Mouse (Mus musculus): ENCODE results near the gene Slc22a3. TPM values are rescaled to one million over a fixed set of nuclear protein-coding genes. Genes with fewer than 3 reads are reported as not detected.

Slc22a3 gene
- total RNA-seq, 4 experiments from 2014 or later: 9.4 to 18.1 (median 13.0) TPM

- no peak for DNase-seq (ENCODE audit: low spot score)
Measured at GRCm38 (mm10) chr17:12468745-12469144, 38.8 kb downstream of the Slc22a3 start.

DNA sequence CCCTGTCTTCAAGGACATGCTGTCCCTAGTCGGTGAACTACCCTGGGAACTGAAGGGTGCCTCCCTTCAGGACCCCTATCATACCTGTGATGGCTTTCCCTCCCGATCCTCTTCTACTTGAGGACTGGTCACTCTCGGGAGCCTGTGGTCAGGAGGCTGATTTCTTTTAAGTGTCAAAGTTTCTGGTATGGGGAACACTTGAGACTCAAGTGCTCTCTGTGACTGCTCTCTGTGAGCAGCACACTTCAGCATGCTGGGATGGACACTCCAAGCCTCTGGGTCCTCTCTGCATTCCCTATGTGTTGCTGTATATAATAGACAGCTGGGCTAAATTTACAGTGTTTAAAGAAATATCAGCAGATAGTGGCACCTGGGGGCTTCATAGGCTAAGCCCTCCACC lies 39.9 kb downstream of the Slc22a3 start:
- DNase-seq (ENCODE audit: low spot score): no peak

DNA sequence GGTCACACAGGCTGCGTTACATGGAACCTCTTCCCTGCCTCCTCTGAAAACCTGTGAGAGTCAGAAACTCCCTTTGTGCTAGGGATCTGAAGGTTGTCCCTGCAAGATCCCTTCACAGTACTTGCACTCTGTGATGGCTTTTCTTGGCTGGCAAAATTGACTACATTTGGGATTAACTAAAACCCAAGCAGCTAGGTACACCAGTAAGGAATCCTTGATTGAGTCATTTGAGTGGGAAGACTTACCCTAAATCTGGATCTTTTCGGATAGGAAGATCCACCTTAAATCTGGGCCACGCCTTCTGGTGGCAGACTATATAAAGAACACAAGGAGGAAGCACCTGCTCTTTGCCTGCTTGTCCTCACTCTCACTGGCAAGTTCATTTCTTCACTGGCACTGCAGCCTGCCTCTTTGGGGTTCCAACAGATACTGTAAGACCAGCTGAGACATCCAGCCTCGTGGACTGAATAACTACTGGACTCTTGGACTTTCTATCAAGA lies 41.0 kb downstream of the Slc22a3 start:
- no peak for DNase-seq (ENCODE audit: low spot score)

DNA sequence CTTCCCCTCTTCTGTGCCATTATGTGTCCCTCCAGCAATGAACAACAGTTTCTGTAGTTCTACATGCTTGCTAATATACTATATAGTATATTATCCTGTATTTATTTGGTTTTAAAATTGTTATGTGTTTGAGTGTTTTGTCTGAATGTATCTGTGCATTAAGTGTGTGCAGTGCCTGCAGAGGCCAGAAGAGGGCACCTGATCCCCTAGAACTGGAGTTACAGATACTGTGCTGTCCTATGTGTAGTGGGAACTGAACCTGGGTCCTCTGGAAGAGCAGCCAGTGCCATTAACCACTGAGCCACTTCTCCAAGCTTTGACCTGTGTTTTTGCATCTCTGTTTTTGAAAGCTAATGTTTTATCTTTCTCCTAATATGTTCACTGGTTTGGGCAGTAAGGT lies 46.3 kb downstream of the Slc22a3 start:
- DNase-seq (ENCODE audit: low spot score): no peak

DNA sequence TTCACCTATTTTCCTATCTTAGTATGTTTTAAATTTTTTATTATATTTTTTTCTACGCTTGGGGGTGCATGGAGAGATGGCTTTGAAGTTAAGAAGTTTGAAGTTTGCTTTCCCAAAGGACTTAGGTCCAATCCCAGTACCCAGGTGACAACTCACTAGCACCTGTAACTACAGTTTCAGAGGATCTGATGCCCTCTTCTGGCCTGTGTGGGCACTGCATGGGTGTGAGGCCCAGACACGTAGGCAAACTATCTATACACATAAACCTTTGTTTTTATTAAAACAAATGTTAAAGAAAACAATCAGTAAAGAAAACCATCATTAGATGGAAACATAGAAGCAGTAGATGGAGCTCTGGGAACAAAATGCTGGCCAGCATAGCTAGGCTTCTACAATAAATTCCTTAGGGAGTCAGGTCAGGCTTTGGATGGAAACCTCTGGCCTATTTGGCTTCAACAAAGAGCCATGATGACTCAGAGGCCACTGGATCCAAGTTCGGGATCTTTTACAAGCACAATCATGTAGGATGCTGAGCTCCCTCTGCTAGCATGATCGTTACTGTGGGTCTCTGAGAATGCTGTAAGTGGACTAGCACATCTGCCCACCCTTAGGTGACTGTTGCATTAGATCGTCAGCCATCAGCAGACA lies 52.2 kb downstream of the Slc22a3 start:
- peak; percentile 65 for DNase-seq (ENCODE audit: low spot score)

- DNase-seq (ENCODE audit: low spot score): no peak
Measured at GRCm38 (mm10) chr17:12453691-12454090, 53.8 kb downstream of the Slc22a3 start.

GRCm38 (mm10) chr17:12452862-12453531 lies 54.5 kb downstream of the Slc22a3 start:
- no peak for DNase-seq (ENCODE audit: low spot score)

GRCm38 (mm10) chr17:12451234-12451633 lies 56.3 kb downstream of the Slc22a3 start:
- no peak for DNase-seq (ENCODE audit: low spot score)

- DNase-seq (ENCODE audit: low spot score): peak; percentile 70
Measured at GRCm38 (mm10) chr17:12444561-12444960, 62.9 kb downstream of the Slc22a3 start.

DNA sequence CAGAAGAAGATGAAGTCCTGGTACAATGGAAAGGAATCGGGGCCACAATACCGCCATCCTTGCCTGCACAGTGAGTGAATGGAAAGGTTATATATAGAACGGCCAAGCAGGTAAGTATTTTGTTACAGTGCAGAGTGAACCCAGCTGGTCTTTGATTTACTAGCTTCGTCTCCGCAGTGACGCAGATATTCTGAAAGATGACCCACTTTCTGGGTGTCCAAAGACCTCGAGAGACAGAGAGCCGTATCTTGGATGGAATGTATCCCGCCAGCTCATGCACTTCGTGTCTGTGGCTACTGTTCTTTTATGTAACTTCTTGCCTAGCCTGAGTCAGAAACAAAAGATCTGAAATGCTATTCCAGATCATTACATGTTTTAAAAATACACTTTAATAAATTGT lies 69.7 kb downstream of the Slc22a3 start:
- no peak for DNase-seq (ENCODE audit: low spot score)

- DNase-seq (ENCODE audit: low spot score): no peak
Measured at GRCm38 (mm10) chr17:12431707-12432106, 75.8 kb downstream of the Slc22a3 start.

DNA sequence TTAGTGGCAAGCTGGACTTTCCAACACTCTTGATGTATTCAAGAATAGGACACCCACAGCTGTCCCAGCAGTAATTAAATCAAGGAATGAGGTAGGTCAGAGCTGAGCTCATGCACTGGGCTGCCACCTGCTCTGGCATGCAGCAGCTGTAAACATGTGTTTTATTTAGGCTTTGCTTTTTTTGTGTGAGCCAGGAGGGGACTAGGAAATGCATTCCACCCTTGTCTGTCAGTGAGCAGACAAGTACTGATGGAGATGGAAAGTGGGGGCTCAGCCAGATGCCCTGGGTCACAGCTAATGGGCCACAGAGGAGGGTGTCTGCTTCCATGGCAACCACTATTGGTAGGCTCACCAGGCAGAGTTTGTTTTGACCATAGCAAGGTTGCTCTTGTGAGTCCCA lies 79.1 kb downstream of the Slc22a3 start:
- DNase-seq (ENCODE audit: low spot score): no peak

GRCm38 (mm10) chr17:12427156-12427555 lies 80.3 kb downstream of the Slc22a3 start:
- DNase-seq (ENCODE audit: low spot score): no peak

DNA sequence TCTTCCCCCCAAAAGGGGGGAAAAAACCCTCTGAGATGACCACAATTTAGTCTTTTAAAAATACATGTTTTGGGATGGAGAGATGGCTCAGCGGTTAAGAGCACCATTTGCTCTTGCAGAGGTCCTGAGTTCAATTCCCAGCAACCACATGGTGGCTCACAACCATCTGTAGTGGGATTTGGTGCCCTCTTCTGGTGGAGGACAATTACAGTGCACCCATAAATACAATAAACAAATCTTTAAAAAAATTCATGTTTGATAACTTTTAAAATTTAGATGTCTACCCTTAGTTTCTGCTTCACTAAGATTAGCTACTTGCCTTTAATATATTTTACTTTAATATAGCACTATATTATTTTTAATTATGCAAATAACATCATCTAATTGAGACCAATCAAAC lies 85.4 kb downstream of the Slc22a3 start:
- DNase-seq (ENCODE audit: low spot score): no peak

GRCm38 (mm10) chr17:12420886-12421574 lies 86.5 kb downstream of the Slc22a3 start:
- DNase-seq (ENCODE audit: low spot score): no peak

DNA sequence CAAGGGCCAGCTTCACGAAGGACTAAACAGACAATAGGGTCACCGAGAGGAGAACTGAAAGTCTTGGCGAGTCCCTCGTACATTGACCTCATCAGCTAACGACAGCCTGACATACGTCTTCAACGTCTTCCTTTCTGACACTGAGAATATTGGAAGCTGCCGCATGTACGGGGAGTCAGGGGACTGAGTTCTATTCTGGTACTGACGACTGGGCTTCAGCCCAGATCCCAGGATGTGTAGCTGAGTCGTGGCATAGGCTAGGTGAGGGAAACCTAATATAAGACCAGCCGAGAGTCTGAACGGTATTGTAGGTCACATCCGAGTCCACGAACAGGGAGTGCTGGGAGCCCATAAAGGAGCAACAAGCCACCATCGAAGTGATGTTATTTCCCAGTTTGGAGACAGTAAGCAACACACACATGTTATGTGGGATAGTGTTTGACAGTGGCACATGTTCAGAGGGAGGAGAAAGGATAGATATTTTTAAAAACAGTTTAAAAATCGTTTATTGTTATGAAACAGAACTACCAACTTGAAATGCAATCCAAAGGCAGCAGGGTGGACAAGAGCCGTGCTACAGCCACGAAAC lies 87.9 kb downstream of the Slc22a3 start:
- peak; percentile 29 for DNase-seq (ENCODE audit: low spot score)

- peak; percentile 84 for DNase-seq (ENCODE audit: low spot score)
Measured at GRCm38 (mm10) chr17:12416250-12416895, 91.1 kb downstream of the Slc22a3 start.

DNA sequence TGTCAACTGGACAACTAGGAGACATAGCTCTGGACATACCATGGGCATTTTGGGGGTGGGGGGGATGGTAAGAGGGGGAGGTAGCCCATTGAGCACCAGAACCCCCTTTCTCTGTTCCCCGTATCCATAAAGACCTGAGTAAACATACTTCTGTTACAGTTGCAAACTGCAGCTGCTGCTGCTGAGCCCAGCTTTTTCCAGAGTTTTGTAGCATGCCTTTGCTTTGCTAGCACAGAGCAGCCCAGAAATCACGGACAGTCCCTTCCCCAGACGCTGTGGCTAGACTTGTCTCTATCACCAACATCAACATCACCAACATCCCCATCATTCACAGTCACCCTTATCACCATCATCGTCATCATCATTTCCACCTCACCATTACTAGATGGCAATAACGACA lies 91.8 kb downstream of the Slc22a3 start:
- no peak for DNase-seq (ENCODE audit: low spot score)

DNA sequence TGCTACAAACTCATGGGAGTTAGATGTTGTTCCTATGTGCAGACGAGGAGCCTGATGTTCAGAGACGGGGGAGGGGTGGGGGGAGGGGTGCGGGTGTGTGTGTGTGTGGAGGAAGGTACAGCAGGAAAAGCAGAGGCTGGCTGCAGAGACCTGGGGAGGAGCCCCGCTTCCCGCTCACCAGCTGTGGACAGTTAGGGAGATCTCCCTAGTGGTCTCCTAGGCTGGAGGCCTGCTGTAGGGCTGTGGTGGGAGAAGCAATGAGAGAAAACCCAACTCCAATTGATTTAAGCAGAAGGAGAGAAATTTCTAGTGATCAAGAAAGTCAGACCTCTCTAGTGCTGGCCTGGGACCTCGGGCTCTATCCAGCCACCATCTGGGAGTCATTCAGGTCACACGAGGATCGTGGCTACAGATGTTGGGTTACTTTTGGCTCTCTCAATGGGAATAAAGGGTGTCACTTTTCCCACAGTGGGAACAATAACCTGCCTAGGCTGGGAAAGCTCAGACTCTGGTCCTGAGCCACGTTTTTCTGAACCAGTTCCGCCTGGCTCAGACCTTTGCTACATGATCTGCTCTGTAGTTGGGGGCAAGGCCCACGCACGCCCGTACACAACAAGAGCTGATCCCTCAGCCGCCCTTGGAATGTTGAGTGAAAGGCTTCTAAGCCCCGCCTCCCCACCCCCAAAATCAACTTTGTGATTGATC lies 92.3 kb downstream of the Slc22a3 start:
- no peak for DNase-seq (ENCODE audit: low spot score)

DNA sequence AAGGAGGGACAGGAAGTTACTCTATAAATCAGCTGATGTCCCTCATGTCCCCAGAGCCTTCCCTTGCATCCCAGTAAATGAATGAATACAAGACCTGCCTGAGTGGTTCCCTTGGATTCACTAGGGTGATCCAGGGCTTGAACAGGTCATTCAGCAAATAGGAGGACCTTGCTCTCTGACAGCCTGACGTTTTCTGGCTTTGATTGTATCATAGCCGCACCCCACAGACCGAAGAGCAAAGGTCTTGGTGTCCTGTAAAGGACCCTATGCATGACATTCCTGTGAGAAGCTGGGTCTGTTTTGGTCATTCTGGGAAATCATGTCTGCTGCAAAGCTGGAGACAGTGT lies 94.6 kb downstream of the Slc22a3 start:
- DNase-seq (ENCODE audit: low spot score): no peak

DNA sequence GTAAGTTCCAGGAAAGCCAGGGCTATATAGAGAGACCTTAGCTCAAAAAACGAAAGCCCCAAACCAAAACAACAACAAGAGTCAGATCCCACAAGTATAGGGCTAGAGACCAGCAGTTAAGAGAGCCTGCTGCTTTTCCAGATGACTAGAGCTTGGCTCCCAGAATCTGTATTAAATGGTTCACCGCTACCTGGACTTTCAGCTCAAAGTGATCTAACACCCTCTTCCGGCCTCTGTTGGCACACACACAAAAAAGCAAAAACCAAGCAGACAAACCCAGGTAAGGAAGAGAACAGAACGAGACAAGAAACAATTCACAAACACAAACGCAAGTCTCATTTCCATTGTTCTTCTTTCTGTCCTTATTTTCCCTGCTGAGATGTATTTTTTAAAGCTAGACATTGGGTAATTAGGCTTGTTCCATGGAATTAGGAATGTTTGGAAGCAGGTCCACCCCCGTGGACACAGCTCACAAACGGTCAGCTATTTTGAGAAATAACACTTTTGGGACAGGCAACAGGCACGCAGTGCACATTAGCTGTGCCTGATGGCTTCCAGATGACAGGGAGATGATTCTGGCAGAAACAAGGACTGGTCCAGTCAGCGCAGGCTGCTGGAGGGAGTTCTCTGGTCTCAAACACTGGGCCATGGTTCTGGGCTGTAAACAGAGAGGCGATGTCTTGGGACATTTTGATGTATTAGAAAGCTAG lies 95.2 kb downstream of the Slc22a3 start:
- DNase-seq (ENCODE audit: low spot score): peak; percentile 57

Measured in heart, adult 8-10 months (tissue).